Mouse (Mus musculus) heart, postnatal 0 days (tissue): Measurements from ENCODE around the gene Ccl17.

Source experiments
- CTCF ChIP-seq: IDR thresholded peaks from 2 replicates; pipeline ENCODE4 v1.5.1; 2016; ENCODE audit warnings: antibody characterized with exemption, control low read depth, low read depth
- EP300 ChIP-seq: IDR thresholded peaks from 2 replicates; pipeline ENCODE4 v1.6.1; 2016; ENCODE audit warnings: antibody characterized with exemption, low read depth

DNA sequence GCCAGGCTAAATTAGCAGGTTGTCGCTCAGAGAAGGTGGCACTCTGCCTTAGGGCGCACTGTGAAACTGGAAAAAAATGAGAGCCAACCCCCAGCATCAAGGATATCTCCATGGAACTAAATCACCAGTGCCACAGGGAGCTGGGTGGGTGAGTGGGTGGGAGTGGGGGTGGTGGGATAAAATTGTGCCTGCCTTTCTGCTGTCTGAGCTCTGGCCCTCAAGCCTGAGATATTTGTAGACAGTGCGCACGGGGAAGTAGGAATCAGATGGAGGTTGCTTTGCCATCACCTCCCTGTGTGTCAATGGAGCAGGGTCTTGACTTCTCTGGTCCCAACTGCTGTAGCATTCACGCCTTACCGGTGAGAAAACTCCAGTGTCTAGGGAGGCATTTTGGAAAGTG is 37.2 kb upstream of the Ccl17 start:
- TF ChIP-seq CTCF (no peak), EP300 (no peak)
